Mouse (Mus musculus) heart, postnatal 0 days (tissue): ENCODE results near the gene Ric1.

Experiments
- CTCF ChIP-seq: IDR thresholded peaks from 2 replicates; pipeline ENCODE4 v1.5.1; 2016; ENCODE audit warnings: antibody characterized with exemption, control low read depth, low read depth
- EP300 ChIP-seq: IDR thresholded peaks from 2 replicates; pipeline ENCODE4 v1.6.1; 2016; ENCODE audit warnings: antibody characterized with exemption, low read depth

DNA sequence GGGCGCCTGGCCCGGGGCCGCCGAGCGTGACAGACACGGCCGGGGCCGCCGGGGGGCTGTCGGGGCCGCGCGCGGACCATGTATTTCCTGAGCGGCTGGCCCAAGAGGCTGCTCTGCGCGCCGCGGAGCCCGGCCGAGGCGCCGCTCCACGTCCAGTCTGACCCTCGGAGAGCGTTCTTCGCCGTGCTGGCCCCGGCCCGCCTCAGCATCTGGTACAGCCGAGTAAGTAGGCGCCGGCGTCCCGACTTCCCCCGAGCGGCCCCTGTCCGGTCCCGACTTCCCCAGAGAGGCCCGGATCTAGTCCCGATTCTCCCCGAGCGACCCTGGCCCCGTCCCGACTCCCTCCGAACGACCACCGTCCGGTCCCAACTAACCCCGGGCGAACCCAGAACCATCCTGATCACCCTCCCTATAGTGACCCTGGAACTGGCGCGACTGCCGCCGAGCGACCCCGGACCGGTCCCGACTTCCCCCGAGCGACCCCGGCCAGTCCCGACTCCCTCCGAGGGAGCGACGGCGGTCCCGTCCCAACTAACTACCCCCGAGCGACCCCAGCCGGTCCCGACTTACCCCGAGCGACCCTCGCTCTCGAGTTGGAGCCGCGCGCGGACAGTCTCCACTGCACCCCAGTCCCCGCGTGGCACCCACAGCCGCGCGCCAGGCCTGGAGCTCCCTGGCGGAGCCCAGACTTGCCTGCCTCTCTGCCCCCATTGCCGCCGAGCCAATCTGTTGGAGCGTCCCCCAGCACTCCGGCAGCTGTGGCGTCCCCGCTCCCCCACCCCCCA is 555 bp downstream of the Ric1 start:
- TF ChIP-seq EP300 = no peak
- no peak for TF ChIP-seq CTCF
